Mouse (Mus musculus) hindbrain, embryonic 14.5 days (tissue): ENCODE data around the gene Atp5j. TPM values are rescaled to one million over a fixed set of nuclear protein-coding genes. Genes with fewer than 3 reads are reported as not detected.

ENCODE experiments used
- ATAC-seq: fragments of 200-750 bp; cut with Nextera tagmentation; 2 replicates; pipeline ENCODE4 v1.8.0; 2017; ENCODE audit warnings: moderate number of reproducible peaks, mild to moderate bottlenecking, moderate TSS enrichment, moderate library complexity; ENCODE audit not compliant: low FRiP score
- DNase-seq: peaks from one replicate; pipeline ENCODE4 v3.0.0-alpha.2; 2015; ENCODE audit warnings: low spot score
- H3K27ac ChIP-seq: fragments of 300-500 bp; sonication (generic); 2 replicates; pipeline ENCODE4 v1.5.1; 2014; ENCODE audit warnings: mild to moderate bottlenecking, moderate library complexity
- H3K27me3 ChIP-seq: fragments of 300-500 bp; sonication (generic); 2 replicates; pipeline ENCODE4 v1.6.1; 2014; ENCODE audit warnings: mild to moderate bottlenecking, low read length, mixed read lengths; ENCODE audit not compliant: control insufficient read depth, insufficient read depth
- H3K36me3 ChIP-seq: fragments of 300-500 bp; sonication (generic); replicated peaks from 2 replicates; pipeline ENCODE4 v1.6.1; 2014; ENCODE audit not compliant: control insufficient read depth, insufficient read depth
- H3K4me1 ChIP-seq: fragments of 300-500 bp; sonication (generic); replicated peaks from 2 replicates; pipeline ENCODE4 v1.6.1; 2014; ENCODE audit warnings: antibody characterized with exemption, low read length, mixed read lengths; ENCODE audit not compliant: control insufficient read depth, insufficient read depth
- H3K4me2 ChIP-seq: fragments of 300-500 bp; sonication (generic); replicated peaks from 2 replicates; pipeline ENCODE4 v1.6.1; 2014; ENCODE audit warnings: mild to moderate bottlenecking, moderate library complexity
- H3K4me3 ChIP-seq: fragments of 300-500 bp; sonication (generic); replicated peaks from 2 replicates; pipeline ENCODE4 v1.5.1; 2014; ENCODE audit warnings: mild to moderate bottlenecking, low read length
- H3K9ac ChIP-seq: fragments of 300-500 bp; sonication (generic); 2 replicates; pipeline ENCODE4 v1.6.1; 2014
- H3K9me3 ChIP-seq: fragments of 300-500 bp; sonication (generic); 2 replicates; pipeline ENCODE4 v1.6.1; 2016; ENCODE audit warnings: low read length; ENCODE audit not compliant: control insufficient read depth
- WGBS: fragments of 180-500 bp; shearing (Covaris S2); extraction: QIAGEN DNeasy Blood & Tissue Kit; methylation state at CpG from one replicate; pipeline ENCODE4 v1.1.7; 2014; 5-methylcytosine and 5-hydroxymethylcytosine counted together
- polyA plus RNA-seq: library from polyadenylated mRNA; unstranded; fragments of >200 nt; fragmentation: Nextera tagmentation; extraction: Ambion mirVana; gene quantifications from 2 replicates; pipeline ENCODE4 v1.2.1, GENCODE M21; 2014

Gene Atp5j
- polyA plus RNA-seq, result 757 and 881 TPM in 2 replicates

GRCm38 (mm10) chr16:84835441-84835822 is at the start of gene Atp5j:
TSS of gene Atp5j (minus strand) at chr16:84835625.
- ATAC-seq, result peak; percentile 73
- peak within 1 kb of the TSS; percentile 94 for H3K27ac ChIP-seq
- WGBS, result under 1% methylated on average over 50 of the region's 57 CpGs

DNA sequence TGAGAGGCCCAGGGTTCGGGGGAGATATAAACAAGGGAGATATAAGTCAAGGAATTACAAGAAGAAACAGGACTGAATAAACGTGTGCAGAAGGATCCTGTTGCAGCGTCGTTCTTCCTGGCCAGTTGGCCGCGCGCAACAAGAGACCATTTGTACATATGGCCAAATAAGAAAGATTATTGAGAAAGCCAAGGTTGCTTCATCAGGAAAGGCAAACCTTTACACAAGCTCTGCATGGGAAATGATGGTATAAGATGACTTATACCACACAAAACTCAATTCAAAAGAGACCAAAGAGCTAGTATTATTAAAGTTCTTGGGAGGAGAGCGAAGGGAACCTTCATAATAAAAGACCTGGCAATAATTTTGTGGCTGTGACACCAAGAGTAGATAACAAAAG is 49.1 kb upstream of the Atp5j start:
- WGBS, result 91% methylated on average over 8 of the region's 8 CpGs

More at GRCm38 (mm10) chr16:84835441-84835822, at the start of gene Atp5j:
- Histone ChIP-seq H3K9me3 (no peaks in the 10 kb centered on the region), H3K4me2 (peak within 1 kb of the TSS; percentile 90), H3K4me1 (peaks cover 7% of the 10 kb centered on the region), H3K9ac (peak within 1 kb of the TSS; percentile 95), H3K4me3 (peak within 1 kb of the TSS; percentile 86), H3K27me3 (no peaks in the 10 kb centered on the region), H3K36me3 (peaks cover 29% of the 10 kb centered on the region)
- peak; percentile 68 for DNase-seq

DNA sequence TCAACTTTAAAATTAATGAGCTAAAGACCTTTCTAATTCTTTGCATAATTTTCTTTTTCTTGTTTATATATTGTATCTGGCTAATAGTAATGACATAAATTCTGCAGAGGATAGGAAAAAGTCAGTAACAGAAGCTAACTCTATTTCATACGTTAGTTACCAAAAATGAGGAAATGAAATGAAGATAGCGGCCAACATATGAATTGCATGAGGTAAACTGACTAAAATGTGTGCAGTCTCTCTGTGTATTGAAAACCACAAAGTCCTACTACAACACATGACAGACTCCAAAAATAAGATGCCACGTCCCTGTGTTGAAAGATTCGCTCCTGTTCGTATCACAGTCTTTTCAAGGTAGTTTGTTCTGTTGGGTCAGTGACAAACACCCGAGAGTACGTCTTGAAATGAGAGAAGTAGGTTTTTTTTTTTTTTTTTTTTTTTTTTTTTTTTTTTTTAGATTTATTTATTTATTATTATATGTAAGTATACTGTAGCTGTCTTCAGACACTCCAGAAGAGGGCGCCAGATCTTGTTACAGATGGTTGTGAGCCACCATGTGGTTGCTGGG is 46.4 kb upstream of the Atp5j start:
- no peaks in the 10 kb centered on the region for H3K27me3 ChIP-seq
- H3K27ac ChIP-seq, result no peak overlapping the region
- no peak overlapping the region for H3K4me3 ChIP-seq
- no peak overlapping the region for H3K9ac ChIP-seq
- no peaks in the 10 kb centered on the region for H3K9me3 ChIP-seq
- H3K4me2 ChIP-seq, result no peak overlapping the region
- H3K36me3 ChIP-seq, result no peaks in the 10 kb centered on the region
- WGBS, result 87% methylated on average over 8 of the region's 8 CpGs
- ATAC-seq (no peak), DNase-seq (no peak)
- H3K4me1 ChIP-seq, result no peaks in the 10 kb centered on the region

More for the DNA sequence above, 49.1 kb upstream of the Atp5j start:
- no peak overlapping the region for H3K4me3 ChIP-seq
- H3K36me3 ChIP-seq, result no peaks in the 10 kb centered on the region
- no peak overlapping the region for H3K4me2 ChIP-seq
- DNase-seq, result no peak
- H3K4me1 ChIP-seq, result no peaks in the 10 kb centered on the region
- no peaks in the 10 kb centered on the region for H3K27me3 ChIP-seq
- no peak overlapping the region for H3K27ac ChIP-seq
- no peak for ATAC-seq
- no peak overlapping the region for H3K9ac ChIP-seq
- H3K9me3 ChIP-seq, result no peaks in the 10 kb centered on the region

DNA sequence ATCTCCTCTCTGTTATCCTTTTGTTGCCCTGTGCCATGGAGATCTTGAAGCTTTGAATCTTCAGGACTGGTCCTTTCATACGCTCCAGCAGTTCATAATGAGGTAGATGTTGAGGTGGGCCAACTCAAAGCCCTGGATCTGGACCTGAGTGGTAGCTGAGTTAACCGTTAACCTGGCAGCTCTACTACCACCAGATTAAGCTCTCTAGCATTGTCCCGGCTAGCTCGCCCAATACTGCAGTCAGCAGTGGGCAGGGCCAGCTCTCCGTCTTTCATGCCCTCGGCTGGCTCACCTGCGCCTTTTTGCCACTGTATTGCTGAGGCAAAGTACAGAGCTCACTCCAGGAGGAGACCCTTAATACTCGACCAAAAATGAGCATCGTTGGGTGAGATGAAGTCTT is 45.7 kb upstream of the Atp5j start:
- H3K4me2 ChIP-seq, result no peak overlapping the region
- no peaks in the 10 kb centered on the region for H3K36me3 ChIP-seq
- H3K9me3 ChIP-seq, result no peaks in the 10 kb centered on the region
- H3K27ac ChIP-seq, result no peak overlapping the region
- H3K27me3 ChIP-seq, result no peaks in the 10 kb centered on the region
- ATAC-seq (no peak), DNase-seq (no peak)
- WGBS, result 90% methylated on average over 9 of the region's 9 CpGs
- H3K4me1 ChIP-seq, result peaks cover 2% of the 10 kb centered on the region; the same call in 1 of the 2 replicates
- no peak overlapping the region for H3K9ac ChIP-seq
- H3K4me3 ChIP-seq, result no peak overlapping the region

DNA sequence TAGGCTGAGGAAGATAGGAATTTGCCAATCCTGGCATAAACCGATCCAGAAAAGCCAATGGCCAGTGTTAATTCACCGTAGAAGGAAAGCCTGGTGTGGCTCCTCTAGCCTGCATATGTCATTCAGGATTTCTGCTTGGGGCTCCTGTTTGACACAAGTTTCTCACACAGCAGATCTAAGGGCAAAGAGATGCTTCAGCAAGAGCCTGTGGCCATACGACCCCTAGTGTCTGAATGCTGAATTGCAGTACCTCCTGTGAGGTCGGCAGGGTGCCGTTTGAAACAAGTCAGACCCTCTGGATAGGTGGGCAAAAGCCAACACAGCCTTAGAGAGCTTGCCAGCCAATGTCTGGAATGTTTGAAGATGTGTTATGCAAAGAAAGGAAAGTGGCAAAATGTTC is 43.7 kb upstream of the Atp5j start:
- Histone ChIP-seq H3K27me3 (no peaks in the 10 kb centered on the region), H3K36me3 (no peaks in the 10 kb centered on the region), H3K4me1 (peaks cover 4% of the 10 kb centered on the region; the same call in 1 of the 2 replicates), H3K9me3 (no peaks in the 10 kb centered on the region), H3K27ac (no peak overlapping the region), H3K9ac (no peak overlapping the region), H3K4me3 (no peak overlapping the region), H3K4me2 (no peak overlapping the region)
- peak; percentile 73 for DNase-seq
- ATAC-seq, result no peak
- WGBS, result 26% methylated on average over 5 of the region's 5 CpGs

DNA sequence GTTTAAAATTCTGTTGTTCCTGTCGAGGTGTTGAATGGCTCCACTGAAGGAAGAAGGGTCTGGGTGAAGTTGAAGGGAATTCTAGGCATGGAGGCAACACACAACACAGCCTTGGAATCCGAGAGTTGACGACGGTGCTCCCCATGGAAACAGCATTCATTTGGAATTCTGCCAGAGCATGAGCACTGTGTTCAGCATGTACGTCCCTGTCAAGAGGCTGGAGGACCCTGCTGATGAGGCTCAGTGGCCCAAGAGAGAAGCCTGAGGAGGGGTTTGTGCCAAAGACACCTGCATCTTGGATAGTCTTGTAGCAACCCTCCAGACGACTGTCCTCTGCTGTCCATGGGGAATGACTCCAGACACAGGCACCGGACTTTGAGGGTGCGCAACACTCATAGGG is 40.7 kb upstream of the Atp5j start:
- Histone ChIP-seq H3K4me2 (no peak overlapping the region), H3K4me3 (no peak overlapping the region), H3K27ac (no peak overlapping the region), H3K27me3 (no peaks in the 10 kb centered on the region), H3K9ac (no peak overlapping the region), H3K36me3 (no peaks in the 10 kb centered on the region), H3K9me3 (no peaks in the 10 kb centered on the region), H3K4me1 (peaks cover 4% of the 10 kb centered on the region; the same call in 1 of the 2 replicates)
- ATAC-seq (peak; percentile 49; the same call in 1 of the 2 replicates), DNase-seq (peak; percentile 42)
- WGBS, result 33% methylated on average over 8 of the region's 8 CpGs

- H3K9ac ChIP-seq, result no peak overlapping the region
- H3K27ac ChIP-seq, result no peak overlapping the region
- WGBS, result 79% methylated on average over 7 of the region's 7 CpGs
- DNase-seq (no peak), ATAC-seq (no peak)
- H3K4me1 ChIP-seq, result peaks cover 4% of the 10 kb centered on the region; the same call in 1 of the 2 replicates
- no peak overlapping the region for H3K4me3 ChIP-seq
- H3K27me3 ChIP-seq, result no peaks in the 10 kb centered on the region
- H3K36me3 ChIP-seq, result no peaks in the 10 kb centered on the region
- H3K9me3 ChIP-seq, result no peaks in the 10 kb centered on the region
- H3K4me2 ChIP-seq, result no peak overlapping the region
Observed at GRCm38 (mm10) chr16:84875718-84876035, 40.3 kb upstream of the Atp5j start.

DNA sequence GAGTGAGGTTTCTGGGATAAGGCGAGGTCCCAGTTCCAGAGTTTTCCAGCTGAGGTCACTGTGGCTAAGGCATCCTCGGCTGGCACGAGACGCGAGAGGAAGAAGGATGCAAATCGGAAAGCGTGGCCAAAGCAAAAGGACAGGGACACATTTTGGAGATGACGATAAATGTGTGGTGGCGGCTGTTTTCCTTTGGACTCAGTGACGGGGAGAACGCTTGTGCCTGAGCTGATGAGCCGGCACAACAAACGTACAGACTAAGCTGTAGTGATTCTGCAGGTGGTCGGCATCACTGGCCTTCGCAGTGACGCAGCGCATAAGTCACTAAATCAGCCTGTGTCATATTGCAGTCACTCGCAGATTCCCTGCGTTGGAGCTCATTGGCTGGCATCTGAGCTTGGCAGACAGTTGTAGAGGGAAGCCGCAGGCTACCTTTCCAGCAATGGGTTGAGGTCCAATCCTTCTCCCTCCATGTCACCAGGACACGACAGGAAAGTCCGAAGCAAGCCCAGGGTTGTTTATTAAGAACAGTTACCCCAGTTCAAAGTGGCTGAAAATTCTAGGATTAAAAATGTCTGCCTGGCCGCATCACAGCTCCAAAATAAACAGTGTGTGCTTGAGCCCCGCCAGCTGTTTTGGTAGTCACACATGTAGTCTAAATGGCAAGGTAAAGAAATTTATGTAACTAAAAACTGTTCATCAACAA is 39.7 kb upstream of the Atp5j start:
- Histone ChIP-seq H3K4me1 (peaks cover 4% of the 10 kb centered on the region; the same call in 1 of the 2 replicates), H3K27ac (no peak overlapping the region), H3K27me3 (no peaks in the 10 kb centered on the region), H3K4me2 (no peak overlapping the region), H3K36me3 (no peaks in the 10 kb centered on the region), H3K9ac (no peak overlapping the region), H3K9me3 (no peaks in the 10 kb centered on the region), H3K4me3 (no peak overlapping the region)
- 78% methylated on average over 24 of the region's 24 CpGs for WGBS
- no peak for DNase-seq
- ATAC-seq, result no peak

- Histone ChIP-seq H3K36me3 (no peaks in the 10 kb centered on the region), H3K9me3 (no peaks in the 10 kb centered on the region), H3K27me3 (no peaks in the 10 kb centered on the region), H3K9ac (no peak overlapping the region), H3K4me2 (no peak overlapping the region), H3K27ac (no peak overlapping the region), H3K4me1 (peaks cover 4% of the 10 kb centered on the region; the same call in 1 of the 2 replicates), H3K4me3 (no peak overlapping the region)
- WGBS, result 84% methylated on average over 8 of the region's 8 CpGs
- ATAC-seq (no peak), DNase-seq (no peak)
Observed at GRCm38 (mm10) chr16:84873805-84874204, 38.4 kb upstream of the Atp5j start.
